In genomic region chr10:59915196-59915962, GRCm38 (mm10) we compare ENCODE assay signal across 10 mouse cellular contexts. TPM values are rescaled to one million over a fixed set of nuclear protein-coding genes. Genes with fewer than 3 reads are reported as not detected.
DNase-seq lines count a peak whose midpoint lies in the region; ATAC-seq and TF ChIP-seq lines count a peak whose summit lies in the region.
"Had no signal": no experiment of that assay in that cellular context is flagged by ENCODE, and none has a peak within 500 bp of the region (broad histone marks: within the 10 kb centered on the region; RNA-seq: fewer than 3 reads in every experiment).

No protein-coding gene starts in this region.

- no peak for DNase-seq in hindbrain, embryonic 10.5 days (ENCODE audit: low spot score)
- DNase-seq in hindbrain, embryonic 11.5 days (ENCODE audit: low spot score), result no peak
- DNase-seq in thymus, postnatal 4 days, result peak; percentile 13
- DNase-seq in thymus, postnatal 25 days, result no peak
- no peak for DNase-seq in heart, postnatal 0 days (ENCODE audit: low spot score)
- no peak for DNase-seq in left cerebral cortex, adult 11 months (ENCODE audit: low spot score)
- no peak for DNase-seq in right cerebral cortex, postnatal 36 days (ENCODE audit: low spot score in 2 of 2)
- DNase-seq: retina, postnatal 1 day had no signal

- H3K27ac ChIP-seq in hindbrain, embryonic 10.5 days, result peak overlapping the region; percentile 88
- H3K27ac ChIP-seq in hindbrain, embryonic 11.5 days (ENCODE audit: low read depth, low read length), result no peak overlapping the region
- H3K27ac ChIP-seq in heart, postnatal 0 days (ENCODE audit: low read depth), result peak overlapping the region; percentile 99
- H3K27ac ChIP-seq: liver, embryonic 14.5 days had no signal

- peaks cover 59% of the 10 kb centered on the region for H3K4me1 ChIP-seq in hindbrain, embryonic 10.5 days (replicated peaks)
- H3K4me1 ChIP-seq in hindbrain, embryonic 11.5 days (replicated peaks; ENCODE audit: control insufficient read depth, insufficient read depth, low read length), result peaks cover 15% of the 10 kb centered on the region
- H3K4me1 ChIP-seq in heart, postnatal 0 days (ENCODE audit: control insufficient read depth, insufficient read depth), result peaks cover 46% of the 10 kb centered on the region

- ATAC-seq in hindbrain, embryonic 11.5 days (ENCODE audit: low FRiP score), result no peak
- ATAC-seq in heart, postnatal 0 days (ENCODE audit: insufficient read depth, low read depth), result no peak
- ATAC-seq: forebrain, embryonic 14.5 days had no signal

- no peak for TF ChIP-seq EP300 in heart, postnatal 0 days (IDR thresholded peaks at IDR 0.05; ENCODE audit: low read depth)

- WGBS in hindbrain, embryonic 10.5 days, result 90% methylated on average over 8 of the region's 8 CpGs
- WGBS in hindbrain, embryonic 11.5 days, result 92% methylated on average over 8 of the region's 8 CpGs
- 69% methylated on average over 8 of the region's 8 CpGs for WGBS in heart, postnatal 0 days

- no peaks in the 10 kb centered on the region for H3K36me3 ChIP-seq in hindbrain, embryonic 10.5 days
- no peaks in the 10 kb centered on the region for H3K36me3 ChIP-seq in hindbrain, embryonic 11.5 days (ENCODE audit: control insufficient read depth, insufficient read depth, low read length)
- no peaks in the 10 kb centered on the region for H3K36me3 ChIP-seq in heart, postnatal 0 days (replicated peaks; ENCODE audit: control insufficient read depth, insufficient read depth, low read length)

- H3K9ac ChIP-seq in hindbrain, embryonic 11.5 days (ENCODE audit: low read depth, low read length), result no peak overlapping the region
- H3K9ac ChIP-seq in heart, postnatal 0 days (replicated peaks; ENCODE audit: low read depth, low read length), result no peak overlapping the region
- H3K9ac ChIP-seq: liver, embryonic 14.5 days had no signal

- no peak for TF ChIP-seq CTCF in heart, postnatal 0 days (IDR thresholded peaks at IDR 0.05; ENCODE audit: low read depth)

- H3K9me3 ChIP-seq in hindbrain, embryonic 10.5 days, result no peaks in the 10 kb centered on the region
- H3K9me3 ChIP-seq in hindbrain, embryonic 11.5 days (ENCODE audit: control insufficient read depth, low read length), result no peaks in the 10 kb centered on the region
- H3K9me3 ChIP-seq in heart, postnatal 0 days (replicated peaks; ENCODE audit: control insufficient read depth, low read length), result no peaks in the 10 kb centered on the region

- no peak overlapping the region for H3K4me2 ChIP-seq in hindbrain, embryonic 11.5 days (replicated peaks; ENCODE audit: low read depth, low read length)
- H3K4me2 ChIP-seq in heart, postnatal 0 days (ENCODE audit: low read depth, low read length), result no peak overlapping the region

- H3K4me3 ChIP-seq in hindbrain, embryonic 10.5 days, result no peak overlapping the region
- H3K4me3 ChIP-seq in hindbrain, embryonic 11.5 days (ENCODE audit: low read depth, low read length), result no peak overlapping the region
- H3K4me3 ChIP-seq in heart, postnatal 0 days (ENCODE audit: low read depth, low read length), result no peak overlapping the region

- H3K27me3 ChIP-seq in hindbrain, embryonic 10.5 days (ENCODE audit: insufficient read depth, poor library complexity, severe bottlenecking), result peaks cover 16% of the 10 kb centered on the region; the same call in 1 of the 2 replicates
- 0 out of 2 replicates have a peak, but pooled peaks cover 3% of the 10 kb centered on the region for H3K27me3 ChIP-seq in hindbrain, embryonic 11.5 days (ENCODE audit: control insufficient read depth, insufficient read depth, low read length)
- H3K27me3 ChIP-seq in heart, postnatal 0 days (ENCODE audit: control insufficient read depth, insufficient read depth, low read length), result no peaks in the 10 kb centered on the region

RNA-seq across cellular contexts. Expression of gene Dnajb12, which starts 36.0 kb away (rescaled TPM):
- polyA plus RNA-seq in hindbrain, embryonic 10.5 days (2016; fragmentation: Nextera tagmentation; extraction: Ambion mirVana), result 27.2 and 31.5 TPM in 2 replicates
- 22.0 and 22.6 TPM in 2 replicates for polyA plus RNA-seq in hindbrain, embryonic 11.5 days (2014; fragmentation: Nextera tagmentation; extraction: Ambion mirVana)
- total RNA-seq in heart, postnatal 0 days (2014; rRNA removed; ENCODE audit: low replicate concordance), result 48.5 and 50.0 TPM in 2 replicates
- 18.4 and 18.5 TPM in 2 replicates for polyA plus RNA-seq in heart, postnatal 0 days (2015; fragmentation: Nextera tagmentation; extraction: Ambion mirVana)

RNA-seq across cellular contexts. Expression of gene Ddit4, which starts 36.3 kb away (rescaled TPM):
- polyA plus RNA-seq in hindbrain, embryonic 10.5 days (2016; fragmentation: Nextera tagmentation; extraction: Ambion mirVana), result 37.5 and 37.6 TPM in 2 replicates
- polyA plus RNA-seq in hindbrain, embryonic 11.5 days (2014; fragmentation: Nextera tagmentation; extraction: Ambion mirVana), result 4.6 and 5.5 TPM in 2 replicates
- 30.3 and 35.6 TPM in 2 replicates for total RNA-seq in heart, postnatal 0 days (2014; rRNA removed; ENCODE audit: low replicate concordance)
- 17.0 and 17.4 TPM in 2 replicates for polyA plus RNA-seq in heart, postnatal 0 days (2015; fragmentation: Nextera tagmentation; extraction: Ambion mirVana)
